ENCODE assay signal across 9 mouse cellular contexts in the genomic region with DNA sequence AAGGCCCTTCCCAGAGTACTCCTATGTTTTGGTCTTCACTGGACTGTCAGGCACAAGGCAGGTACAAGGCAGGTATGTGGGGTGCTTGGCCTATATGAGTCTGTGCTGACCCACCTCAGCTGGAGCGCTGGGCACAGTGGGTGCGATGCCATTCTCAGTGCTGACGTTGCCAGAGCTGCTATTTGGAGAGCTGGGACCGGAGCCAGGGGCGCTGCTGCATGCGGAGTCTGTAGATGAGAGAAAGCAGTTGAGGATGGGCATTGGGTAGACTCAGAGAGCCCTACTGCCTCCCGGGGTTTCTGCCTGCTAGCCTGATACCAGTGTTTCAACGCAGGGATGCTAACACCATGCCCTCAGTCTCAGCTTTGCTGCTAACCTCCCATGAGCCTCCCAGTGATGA.
A peak's percentile ranks its signal among the peaks of the same experiment; 100 is the strongest.
DNase-seq lines count a peak whose midpoint lies in the region.
"Had no signal": no experiment of that assay in that cellular context is flagged by ENCODE, and none has a peak within 500 bp of the region (broad histone marks: within the 10 kb centered on the region; RNA-seq: fewer than 3 reads in every experiment).

No protein-coding gene starts in this region.

- intact Hi-C loops in gastrocnemius, postnatal 14 days (cut with DNase I; ENCODE audit: low total_unique reads), result no loop called here
- intact Hi-C loops in left cerebral cortex, postnatal 10 days (cut with DNase I), result no loop called here

- peak; percentile 63 for DNase-seq in brain, adult 2 months (ENCODE audit: low read depth, low spot score)
- peak; percentile 19 for DNase-seq in cerebellum, adult 8-10 months
- peak; percentile 29 for DNase-seq in gastrocnemius, postnatal 14 days
- peak; percentile 19 to 56 for DNase-seq in left cerebral cortex, postnatal 10 days (ENCODE audit: extremely low spot score in 1 of 2, low spot score in 2 of 2)
- DNase-seq in adrenal gland, postnatal 36 days, result no peak
- no peak for DNase-seq in adrenal gland, postnatal 4 days (ENCODE audit: low spot score in 2 of 2)
- no peak for DNase-seq in urinary bladder, adult 2 months (ENCODE audit: low spot score)
- DNase-seq in adrenal gland, postnatal 10 days, result no peak
- DNase-seq: lung, adult 18-20 months had no signal

Comparison
In these comparisons a context has a peak if more than half of its experiments do, and no peak if none do; other contexts are left out.
1. DNase-seq: peak in brain, adult 2 months (single experiment), cerebellum, adult 8-10 months (single experiment), gastrocnemius, postnatal 14 days (single experiment) and left cerebral cortex, postnatal 10 days (2 of 2); none in adrenal gland, postnatal 36 days (0 of 2), adrenal gland, postnatal 4 days (0 of 2), urinary bladder, adult 2 months (single experiment) and adrenal gland, postnatal 10 days (single experiment).